Mouse (Mus musculus) lung, postnatal 0 days (tissue): ENCODE data around the gene Prss32. TPM values are rescaled to one million over a fixed set of nuclear protein-coding genes. Genes with fewer than 3 reads are reported as not detected.

Source experiments
- ATAC-seq: fragments of 200-750 bp; cut with Nextera tagmentation; 2 replicates; pipeline ENCODE4 v1.8.0; 2017; ENCODE audit warnings: moderate library complexity
- DNase-seq: peaks from one replicate; pipeline ENCODE4 v3.0.0-alpha.2; 2016; ENCODE audit warnings: low spot score
- H3K27ac ChIP-seq: fragments of 300-500 bp; sonication (generic); 2 replicates; pipeline ENCODE4 v1.5.1; 2014; ENCODE audit warnings: antibody characterized with exemption, mild to moderate bottlenecking, low read length, mixed read lengths
- H3K27me3 ChIP-seq: fragments of 300-500 bp; sonication (generic); replicated peaks from 2 replicates; pipeline ENCODE4 v1.6.1; 2014; ENCODE audit warnings: low read length, mixed read lengths; ENCODE audit not compliant: insufficient read depth
- H3K36me3 ChIP-seq: fragments of 300-500 bp; sonication (generic); 2 replicates; pipeline ENCODE4 v1.6.1; 2014; ENCODE audit warnings: low read length, mixed read lengths; ENCODE audit not compliant: insufficient read depth
- H3K4me1 ChIP-seq: fragments of 300-500 bp; sonication (generic); 2 replicates; pipeline ENCODE4 v1.6.1; 2014; ENCODE audit warnings: antibody characterized with exemption, low read depth, low read length, mixed read lengths; ENCODE audit not compliant: insufficient read depth
- H3K4me2 ChIP-seq: fragments of 300-500 bp; sonication (generic); replicated peaks from 2 replicates; pipeline ENCODE4 v1.6.1; 2014; ENCODE audit warnings: low read depth, mild to moderate bottlenecking, low read length, moderate library complexity, mixed read lengths
- H3K4me3 ChIP-seq: fragments of 300-500 bp; sonication (generic); 2 replicates; pipeline ENCODE4 v1.5.1; 2014; ENCODE audit warnings: low read depth, low read length
- H3K9ac ChIP-seq: fragments of 300-500 bp; sonication (generic); replicated peaks from 2 replicates; pipeline ENCODE4 v1.6.1; 2014; ENCODE audit warnings: low read depth, mild to moderate bottlenecking
- H3K9me3 ChIP-seq: fragments of 300-500 bp; sonication (generic); 2 replicates; pipeline ENCODE4 v1.6.1; 2016; ENCODE audit warnings: low read length, mixed read lengths
- CTCF ChIP-seq: IDR thresholded peaks from 2 replicates; pipeline ENCODE4 v1.5.1; 2016; ENCODE audit warnings: antibody characterized with exemption, mild to moderate bottlenecking
- EP300 ChIP-seq: IDR thresholded peaks from 2 replicates; pipeline ENCODE4 v1.6.1; 2016; ENCODE audit warnings: antibody characterized with exemption, mild to moderate bottlenecking, control low read depth
- WGBS: fragments of 180-500 bp; shearing (Covaris S2); extraction: QIAGEN DNeasy Blood & Tissue Kit; methylation state at CpG from one replicate; pipeline ENCODE4 v1.1.7; 2014; 5-methylcytosine and 5-hydroxymethylcytosine counted together
- polyA plus RNA-seq: library from polyadenylated mRNA; unstranded; fragments of >200 nt; fragmentation: Nextera tagmentation; extraction: Ambion mirVana; gene quantifications from 2 replicates; pipeline ENCODE4 v1.2.1, GENCODE M21; 2015

The Prss32 gene
- polyA plus RNA-seq, 1 experiment from 2014 or later: not detected

- Histone ChIP-seq H3K4me1 (peaks cover 5% of the 10 kb centered on the region; the same call in 1 of the 2 replicates), H3K36me3 (peaks cover 16% of the 10 kb centered on the region; the same call in 1 of the 2 replicates), H3K4me3 (peak within 1 kb of the TSS; percentile 81), H3K9me3 (no peaks in the 10 kb centered on the region), H3K27ac (peak within 1 kb of the TSS; percentile 85), H3K9ac (peak within 1 kb of the TSS; percentile 70), H3K27me3 (0 out of 2 replicates have a peak, but pooled peaks cover 3% of the 10 kb centered on the region), H3K4me2 (peak within 1 kb of the TSS; percentile 79)
- under 1% methylated on average over 23 of the region's 42 CpGs for WGBS
- DNase-seq (peak; percentile 95), ATAC-seq (peak; percentile 97)
- TF ChIP-seq CTCF: peak; percentile 75
- no peak for TF ChIP-seq EP300
Observed at GRCm38 (mm10) chr17:23829064-23829619, 14.5 kb upstream of the Prss32 start, which contains the start of gene Elob. Gene Elob (minus strand): TSS chr17:23829136.

- DNase-seq: no peak
- 94% methylated on average over 1 of the region's 1 CpGs for WGBS
- no peak overlapping the region for H3K9ac ChIP-seq
- no peak overlapping the region for H3K4me3 ChIP-seq
- TF ChIP-seq EP300 (no peak), CTCF (no peak)
- no peaks in the 10 kb centered on the region for H3K9me3 ChIP-seq
- H3K36me3 ChIP-seq: 0 out of 2 replicates have a peak, but pooled peaks cover 1% of the 10 kb centered on the region
- H3K27me3 ChIP-seq: 0 out of 2 replicates have a peak, but pooled peaks cover 3% of the 10 kb centered on the region
- no peak overlapping the region for H3K27ac ChIP-seq
- peaks cover 5% of the 10 kb centered on the region; the same call in 1 of the 2 replicates for H3K4me1 ChIP-seq
- H3K4me2 ChIP-seq: no peak overlapping the region
- ATAC-seq: no peak
Observed at GRCm38 (mm10) chr17:23831201-23831600, 12.5 kb upstream of the Prss32 start.

DNA sequence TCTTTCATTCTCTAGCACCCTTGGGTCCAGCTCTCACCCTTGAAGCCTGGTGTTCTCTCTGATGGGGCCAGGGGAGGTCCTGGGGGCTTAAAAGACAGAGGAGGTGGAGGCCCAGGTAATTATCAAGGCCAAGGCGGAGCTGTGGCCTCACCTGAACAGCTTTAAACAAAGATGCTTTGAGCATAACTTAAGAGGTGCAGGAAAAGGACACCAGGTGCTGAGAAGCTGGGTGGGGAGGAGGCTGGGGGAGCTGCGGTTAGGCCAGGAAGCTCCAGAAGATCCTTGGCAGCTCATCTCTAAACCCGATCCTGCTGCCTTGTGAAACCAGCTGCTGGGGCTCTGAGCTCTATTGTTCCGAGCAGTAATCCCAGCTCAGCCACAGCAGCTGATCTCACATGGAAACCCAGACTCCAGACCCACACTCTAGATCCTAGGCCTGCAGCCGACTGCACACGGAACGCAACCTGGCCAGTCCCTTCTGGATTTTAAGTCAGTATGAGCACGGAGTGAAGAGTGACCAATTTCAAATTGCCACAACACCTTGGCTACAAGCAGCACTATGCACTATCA lies 7.6 kb upstream of the Prss32 start, which contains the start of gene Prss33:
Gene Prss33, minus strand, starts transcription at position 51 of the 570 bp plus-strand sequence.
- no peak for TF ChIP-seq CTCF
- TF ChIP-seq EP300: no peak
- Histone ChIP-seq H3K4me1 (no peaks in the 10 kb centered on the region), H3K4me2 (no peak within 1 kb of the TSS), H3K27me3 (0 out of 2 replicates have a peak, but pooled peaks cover 3% of the 10 kb centered on the region), H3K9ac (no peak within 1 kb of the TSS), H3K27ac (no peak within 1 kb of the TSS), H3K36me3 (no peaks in the 10 kb centered on the region), H3K4me3 (no peak within 1 kb of the TSS), H3K9me3 (no peaks in the 10 kb centered on the region)
- WGBS: 72% methylated on average over 8 of the region's 8 CpGs
- no peak for ATAC-seq
- DNase-seq: no peak

DNA sequence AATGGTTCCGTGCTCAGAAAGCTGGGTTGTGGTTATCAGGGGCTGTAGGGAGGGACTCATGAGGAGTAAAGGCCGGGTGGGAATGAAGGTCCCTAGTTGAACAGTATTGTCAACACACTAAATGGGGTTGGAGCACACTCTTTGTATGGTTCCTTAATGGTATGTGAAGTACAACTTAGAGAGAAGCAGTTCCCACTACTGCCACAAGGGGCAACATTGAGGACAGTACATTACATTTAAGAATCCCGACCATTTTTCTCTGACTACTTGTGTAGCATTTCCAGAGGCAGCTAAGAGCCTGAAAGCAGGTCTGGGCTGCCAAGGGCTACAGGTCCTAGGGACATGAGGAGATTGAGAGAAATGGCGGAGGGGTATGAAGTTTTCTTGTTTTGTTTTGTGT lies 2.5 kb upstream of the Prss32 start:
- ATAC-seq: peak; percentile 49
- Histone ChIP-seq H3K4me2 (no peak overlapping the region), H3K27ac (no peak overlapping the region), H3K4me3 (no peak overlapping the region), H3K9me3 (no peaks in the 10 kb centered on the region), H3K9ac (no peak overlapping the region), H3K27me3 (no peaks in the 10 kb centered on the region), H3K36me3 (no peaks in the 10 kb centered on the region), H3K4me1 (no peaks in the 10 kb centered on the region)
- TF ChIP-seq EP300: no peak
- TF ChIP-seq CTCF: peak; percentile 87
- 32% methylated on average over 4 of the region's 4 CpGs for WGBS
- peak; percentile 84 for DNase-seq

GRCm38 (mm10) chr17:23843141-23843811 lies 379 bp upstream of the Prss32 start:
- WGBS: 53% methylated on average over 23 of the region's 23 CpGs
- ATAC-seq (no peak; the same call in 1 of the 2 replicates), DNase-seq (no peak)
- H3K4me3 ChIP-seq: no peak overlapping the region
- no peaks in the 10 kb centered on the region for H3K9me3 ChIP-seq
- no peak overlapping the region for H3K4me2 ChIP-seq
- no peaks in the 10 kb centered on the region for H3K27me3 ChIP-seq
- no peak overlapping the region for H3K27ac ChIP-seq
- no peaks in the 10 kb centered on the region for H3K36me3 ChIP-seq
- TF ChIP-seq EP300 (no peak), CTCF (peak; percentile 37)
- no peak overlapping the region for H3K9ac ChIP-seq
- no peaks in the 10 kb centered on the region for H3K4me1 ChIP-seq

DNA sequence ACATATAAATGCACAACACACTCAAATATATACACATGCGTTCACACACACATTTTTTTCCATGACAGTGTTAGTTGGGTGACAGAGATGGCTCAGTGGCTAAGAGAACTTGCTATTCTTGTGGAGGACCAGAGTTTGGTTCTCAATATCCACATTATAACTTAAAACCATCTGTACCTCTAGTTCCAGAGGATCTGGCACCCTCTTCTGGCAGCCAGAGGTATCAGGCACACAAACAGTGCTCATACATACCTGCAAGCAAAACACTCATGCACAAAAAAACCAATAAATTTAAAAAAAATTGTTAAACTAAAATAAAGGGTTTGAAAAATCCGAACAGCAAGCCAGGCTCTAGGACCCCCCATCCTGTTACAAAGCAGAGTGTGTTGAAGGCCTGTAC lies 6.4 kb downstream of the Prss32 start:
- H3K4me3 ChIP-seq: no peak overlapping the region
- H3K4me2 ChIP-seq: no peak overlapping the region
- no peak overlapping the region for H3K9ac ChIP-seq
- H3K9me3 ChIP-seq: no peaks in the 10 kb centered on the region
- no peak overlapping the region for H3K27ac ChIP-seq
- ATAC-seq (no peak), DNase-seq (no peak)
- TF ChIP-seq CTCF (peak; percentile 40), EP300 (no peak)
- no peaks in the 10 kb centered on the region for H3K36me3 ChIP-seq
- H3K4me1 ChIP-seq: no peaks in the 10 kb centered on the region
- WGBS: 61% methylated on average over 2 of the region's 2 CpGs
- no peaks in the 10 kb centered on the region for H3K27me3 ChIP-seq
